Mouse (Mus musculus): ENCODE results near the gene Ccl4. TPM values are rescaled to one million over a fixed set of nuclear protein-coding genes. Genes with fewer than 3 reads are reported as not detected.

The Ccl4 gene
- polyA plus RNA-seq, 1 experiment: 3.8 TPM

DNA sequence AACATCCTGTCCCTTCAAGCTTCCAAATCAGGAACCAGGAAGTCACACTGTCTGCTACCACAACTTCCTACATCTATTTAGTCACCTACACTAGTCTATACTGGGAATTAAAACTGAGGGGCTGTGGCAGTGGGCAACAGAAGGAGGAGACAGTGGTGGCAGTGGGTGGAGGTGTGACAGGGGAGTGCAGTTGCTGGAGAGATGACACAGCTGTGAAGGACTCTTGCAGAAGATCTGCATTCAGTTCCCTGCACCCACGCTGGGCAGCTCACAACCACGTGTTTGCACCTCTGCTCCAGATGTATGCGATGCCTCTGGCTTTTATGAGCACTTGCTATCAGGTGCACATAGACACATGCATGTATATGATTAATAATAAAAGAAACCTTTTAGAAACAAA, 4.9 kb upstream of the Ccl4 start:
- Histone ChIP-seq H3K27me3 (ENCODE audit: control insufficient read depth, insufficient read depth, low read length) (no peaks in the 10 kb centered on the region), H3K4me3 (ENCODE audit: extremely low read depth, insufficient read depth, insufficient read length) (no peak overlapping the region), H3K27ac (ENCODE audit: insufficient read depth, low read length) (no peak overlapping the region), H3K36me3 (ENCODE audit: control insufficient read depth, insufficient read depth, low read length) (no peaks in the 10 kb centered on the region), H3K4me1 (ENCODE audit: control insufficient read depth, insufficient read depth, insufficient read length) (peaks cover 4% of the 10 kb centered on the region; the same call in 1 of the 2 replicates)
- WGBS: 52% methylated on average over 3 of the region's 3 CpGs
- TF ChIP-seq CTCF (IDR thresholded peaks at IDR 0.05; ENCODE audit: extremely low read depth, insufficient read depth, insufficient read length, insufficient replicate concordance) (no peak), POLR2A (IDR thresholded peaks at IDR 0.05; ENCODE audit: low read depth, low read length) (no peak)
- no peak for DNase-seq (ENCODE audit: low read depth in 1 of 2, low spot score in 2 of 2)

DNA sequence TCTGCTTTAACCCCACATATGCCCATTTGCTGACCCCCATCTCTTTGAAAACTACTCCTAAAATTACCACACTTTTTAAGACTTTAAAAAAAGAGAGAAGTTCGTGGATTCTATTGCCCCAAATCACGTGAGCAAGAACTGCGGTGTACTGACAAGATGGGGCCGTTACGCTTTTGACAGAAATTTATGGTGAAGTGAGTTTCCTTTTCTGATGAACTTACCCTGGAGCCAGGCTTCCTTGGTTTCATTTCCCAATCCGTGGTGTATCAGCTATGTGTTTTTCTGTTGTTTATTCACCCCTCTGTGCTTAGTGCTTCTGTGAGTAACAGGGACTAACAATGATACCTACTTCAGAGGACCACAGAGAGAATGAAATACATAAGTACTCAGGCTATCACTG, 3.6 kb upstream of the Ccl4 start:
- no peak for DNase-seq (ENCODE audit: low read depth in 1 of 2, low spot score in 2 of 2)
- no peak for TF ChIP-seq CTCF (IDR thresholded peaks at IDR 0.05; ENCODE audit: extremely low read depth, insufficient read depth, insufficient read length, insufficient replicate concordance)
- no peak for TF ChIP-seq POLR2A (IDR thresholded peaks at IDR 0.05; ENCODE audit: low read depth, low read length)
- no peak overlapping the region for H3K27ac ChIP-seq (ENCODE audit: insufficient read depth, low read length)
- H3K4me1 ChIP-seq (ENCODE audit: control insufficient read depth, insufficient read depth, insufficient read length): peaks cover 5% of the 10 kb centered on the region; the same call in 1 of the 2 replicates
- no peaks in the 10 kb centered on the region for H3K36me3 ChIP-seq (ENCODE audit: control insufficient read depth, insufficient read depth, low read length)
- H3K27me3 ChIP-seq (ENCODE audit: control insufficient read depth, insufficient read depth, low read length): no peaks in the 10 kb centered on the region
- WGBS: 11% methylated on average over 6 of the region's 6 CpGs
- no peak overlapping the region for H3K4me3 ChIP-seq (ENCODE audit: extremely low read depth, insufficient read depth, insufficient read length)

DNA sequence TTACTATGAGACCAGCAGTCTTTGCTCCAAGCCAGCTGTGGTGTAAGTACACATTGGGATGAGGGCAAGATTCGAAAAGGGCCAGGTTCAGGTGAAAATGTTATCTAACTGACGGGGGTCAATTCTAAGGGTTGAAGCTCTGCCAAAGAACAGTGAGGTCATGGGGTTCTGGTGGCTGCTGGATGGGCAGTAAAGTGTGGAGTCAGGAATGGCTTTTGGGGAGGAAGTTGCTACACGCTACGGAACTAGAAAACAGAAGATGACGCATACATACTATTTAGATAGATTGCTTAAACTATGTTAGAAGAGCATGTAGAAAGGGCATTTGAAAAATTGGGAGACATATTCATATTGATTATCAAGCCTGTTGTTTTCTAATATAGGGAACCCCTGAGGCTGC, 1.1 kb downstream of the Ccl4 start:
- Histone ChIP-seq H3K36me3 (ENCODE audit: control insufficient read depth, insufficient read depth, low read length) (no peaks in the 10 kb centered on the region), H3K4me1 (ENCODE audit: control insufficient read depth, insufficient read depth, insufficient read length) (peaks cover 5% of the 10 kb centered on the region; the same call in 1 of the 2 replicates), H3K27me3 (ENCODE audit: control insufficient read depth, insufficient read depth, low read length) (no peaks in the 10 kb centered on the region), H3K27ac (ENCODE audit: insufficient read depth, low read length) (no peak overlapping the region), H3K4me3 (ENCODE audit: extremely low read depth, insufficient read depth, insufficient read length) (no peak overlapping the region)
- DNase-seq (ENCODE audit: low read depth in 1 of 2, low spot score in 2 of 2): no peak
- TF ChIP-seq CTCF (IDR thresholded peaks at IDR 0.05; ENCODE audit: extremely low read depth, insufficient read depth, insufficient read length, insufficient replicate concordance) (no peak), POLR2A (IDR thresholded peaks at IDR 0.05; ENCODE audit: low read depth, low read length) (no peak)
- WGBS: 41% methylated on average over 5 of the region's 5 CpGs

DNA sequence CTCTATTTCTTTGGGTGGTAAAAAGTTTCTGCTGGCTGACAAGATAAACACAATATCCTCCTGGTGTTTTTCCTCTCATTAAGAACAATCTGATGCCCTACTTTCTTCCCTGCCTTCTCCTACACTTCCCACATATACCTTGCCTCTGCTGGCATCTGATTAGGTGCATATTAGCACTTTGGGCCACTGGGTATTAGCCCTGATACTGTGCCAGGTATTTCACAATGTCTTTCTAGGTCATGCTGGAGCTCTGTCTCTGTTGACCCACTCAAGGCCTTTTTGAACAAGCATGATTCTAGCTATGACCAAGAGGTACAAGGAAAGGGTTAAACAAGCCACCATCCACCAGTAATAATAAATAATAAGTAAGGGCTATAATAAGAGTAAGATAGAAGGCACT, 9.4 kb downstream of the Ccl4 start:
- no peaks in the 10 kb centered on the region for H3K27me3 ChIP-seq (ENCODE audit: control insufficient read depth, insufficient read depth, low read length)
- no peak overlapping the region for H3K4me3 ChIP-seq (ENCODE audit: extremely low read depth, insufficient read depth, insufficient read length)
- H3K36me3 ChIP-seq (ENCODE audit: control insufficient read depth, insufficient read depth, low read length): no peaks in the 10 kb centered on the region
- TF ChIP-seq CTCF (IDR thresholded peaks at IDR 0.05; ENCODE audit: extremely low read depth, insufficient read depth, insufficient read length, insufficient replicate concordance): no peak
- no peak for TF ChIP-seq POLR2A (IDR thresholded peaks at IDR 0.05; ENCODE audit: low read depth, low read length)
- no peak for DNase-seq (ENCODE audit: low read depth in 1 of 2, low spot score in 2 of 2)
- H3K27ac ChIP-seq (ENCODE audit: insufficient read depth, low read length): no peak overlapping the region
- H3K4me1 ChIP-seq (ENCODE audit: control insufficient read depth, insufficient read depth, insufficient read length): no peaks in the 10 kb centered on the region

DNA sequence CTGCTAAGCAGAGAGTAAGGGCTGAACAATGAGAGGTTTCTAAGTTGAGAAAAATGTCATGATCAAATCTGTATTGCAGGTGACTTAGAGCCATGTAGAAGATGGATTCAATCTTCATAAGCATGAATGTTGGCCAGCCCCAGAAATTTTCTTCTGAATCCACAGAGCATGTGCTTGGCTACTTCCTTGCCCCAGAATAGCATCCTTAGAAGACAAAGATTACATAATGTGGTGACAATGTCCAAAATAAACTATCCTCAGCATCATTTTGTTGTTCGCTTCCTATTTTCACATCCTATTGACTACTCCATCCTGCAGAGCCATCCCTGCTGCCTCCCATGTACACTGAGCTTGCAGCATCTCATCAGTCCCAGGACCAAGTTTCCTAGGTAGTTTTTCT, 13.3 kb downstream of the Ccl4 start:
- Histone ChIP-seq H3K4me3 (ENCODE audit: extremely low read depth, insufficient read depth, insufficient read length) (no peak overlapping the region), H3K36me3 (ENCODE audit: control insufficient read depth, insufficient read depth, low read length) (no peaks in the 10 kb centered on the region), H3K4me1 (ENCODE audit: control insufficient read depth, insufficient read depth, insufficient read length) (no peaks in the 10 kb centered on the region), H3K27ac (ENCODE audit: insufficient read depth, low read length) (no peak overlapping the region), H3K27me3 (ENCODE audit: control insufficient read depth, insufficient read depth, low read length) (no peaks in the 10 kb centered on the region)
- TF ChIP-seq CTCF (IDR thresholded peaks at IDR 0.05; ENCODE audit: extremely low read depth, insufficient read depth, insufficient read length, insufficient replicate concordance) (no peak), POLR2A (IDR thresholded peaks at IDR 0.05; ENCODE audit: low read depth, low read length) (no peak)
- DNase-seq (ENCODE audit: low read depth in 1 of 2, low spot score in 2 of 2): no peak
- WGBS: 84% methylated on average over 1 of the region's 1 CpGs

DNA sequence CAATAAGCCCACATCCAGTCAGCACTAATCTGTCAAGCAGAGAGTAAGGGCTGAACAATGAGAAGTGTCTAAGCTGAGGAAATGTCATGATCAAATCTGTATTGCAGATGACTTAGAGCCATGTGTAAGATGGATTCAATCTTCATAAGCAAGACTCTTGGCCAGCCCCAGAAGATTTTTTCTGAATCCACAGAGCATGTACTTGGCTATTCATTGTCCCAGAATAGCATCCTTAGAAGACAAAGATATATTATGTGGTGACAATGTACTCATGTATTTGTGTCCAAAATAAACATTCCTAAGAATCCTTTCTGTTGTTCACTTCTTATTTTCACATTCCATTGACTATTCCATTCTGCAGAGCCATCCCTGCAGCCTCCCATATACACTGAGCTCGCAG, 27.5 kb downstream of the Ccl4 start:
- H3K36me3 ChIP-seq (ENCODE audit: control insufficient read depth, insufficient read depth, low read length): no peaks in the 10 kb centered on the region
- H3K4me3 ChIP-seq (ENCODE audit: extremely low read depth, insufficient read depth, insufficient read length): no peak overlapping the region
- H3K27ac ChIP-seq (ENCODE audit: insufficient read depth, low read length): no peak overlapping the region
- no peaks in the 10 kb centered on the region for H3K4me1 ChIP-seq (ENCODE audit: control insufficient read depth, insufficient read depth, insufficient read length)
- no peak for TF ChIP-seq POLR2A (IDR thresholded peaks at IDR 0.05; ENCODE audit: low read depth, low read length)
- no peak for TF ChIP-seq CTCF (IDR thresholded peaks at IDR 0.05; ENCODE audit: extremely low read depth, insufficient read depth, insufficient read length, insufficient replicate concordance)
- no peak for DNase-seq (ENCODE audit: low read depth in 1 of 2, low spot score in 2 of 2)
- H3K27me3 ChIP-seq (ENCODE audit: control insufficient read depth, insufficient read depth, low read length): no peaks in the 10 kb centered on the region
- 79% methylated on average over 1 of the region's 1 CpGs for WGBS

DNA sequence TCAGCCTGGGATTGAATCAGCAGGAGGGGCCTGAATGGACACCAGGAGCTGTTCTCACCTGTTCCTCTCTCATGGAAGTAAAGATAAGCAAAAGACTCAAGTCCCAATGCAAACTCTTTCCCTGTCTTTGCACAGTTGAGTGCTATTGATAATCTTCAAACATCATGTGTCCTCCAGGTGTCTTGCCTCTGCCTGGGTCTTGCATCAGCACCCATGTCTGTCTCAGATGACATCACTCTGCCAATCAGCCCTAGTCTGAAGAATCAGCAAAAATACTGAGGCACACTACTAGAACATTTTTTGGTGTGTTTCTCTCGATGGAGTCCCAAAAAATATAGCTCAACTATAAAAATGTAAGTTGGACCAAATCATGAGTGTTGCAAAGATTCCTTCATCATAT, 29.6 kb downstream of the Ccl4 start:
- H3K27me3 ChIP-seq (ENCODE audit: control insufficient read depth, insufficient read depth, low read length): no peaks in the 10 kb centered on the region
- 67% methylated on average over 1 of the region's 1 CpGs for WGBS
- H3K4me3 ChIP-seq (ENCODE audit: extremely low read depth, insufficient read depth, insufficient read length): no peak overlapping the region
- DNase-seq (ENCODE audit: low read depth in 1 of 2, low spot score in 2 of 2): no peak
- no peaks in the 10 kb centered on the region for H3K4me1 ChIP-seq (ENCODE audit: control insufficient read depth, insufficient read depth, insufficient read length)
- H3K36me3 ChIP-seq (ENCODE audit: control insufficient read depth, insufficient read depth, low read length): no peaks in the 10 kb centered on the region
- TF ChIP-seq POLR2A (IDR thresholded peaks at IDR 0.05; ENCODE audit: low read depth, low read length) (no peak), CTCF (IDR thresholded peaks at IDR 0.05; ENCODE audit: extremely low read depth, insufficient read depth, insufficient read length, insufficient replicate concordance) (no peak)
- H3K27ac ChIP-seq (ENCODE audit: insufficient read depth, low read length): no peak overlapping the region

Measured in spleen, adult 2 months (tissue).